8 mouse cellular contexts compared by ENCODE assay signal in the genomic region with DNA sequence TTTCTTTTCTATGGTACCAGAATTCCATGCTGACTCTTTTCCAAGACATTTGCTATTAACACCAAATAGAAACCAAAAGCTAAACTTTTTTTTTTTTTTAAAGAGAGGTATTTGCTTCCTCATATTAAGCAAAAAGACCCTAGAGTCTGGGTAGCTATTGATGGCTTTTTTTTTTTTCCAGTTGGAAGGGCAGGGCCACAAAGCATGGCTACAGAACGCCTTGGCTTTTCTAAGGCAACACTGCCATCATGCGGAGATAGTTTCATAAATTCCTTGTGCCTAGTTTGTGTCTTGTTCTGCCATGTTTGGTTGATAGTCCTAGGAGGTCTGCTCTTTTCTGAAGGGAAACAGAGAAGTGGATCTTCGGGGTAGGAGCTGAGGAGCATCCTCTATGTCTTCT.
A peak's percentile ranks its signal among the peaks of the same experiment; 100 is the strongest.
DNase-seq lines count a peak whose midpoint lies in the region; ATAC-seq and TF ChIP-seq lines count a peak whose summit lies in the region.

No protein-coding gene starts in this region.

- H3K9ac ChIP-seq in heart, postnatal 0 days (replicated peaks; ENCODE audit: low read depth, low read length) = no peak overlapping the region
- H3K9ac ChIP-seq in limb, embryonic 12.5 days (replicated peaks) = no peak overlapping the region
- H3K9ac ChIP-seq in midbrain, postnatal 0 days (replicated peaks; ENCODE audit: low read length, poor library complexity, severe bottlenecking) = no peak overlapping the region

- peak overlapping the region; percentile 43 for H3K4me3 ChIP-seq in heart, postnatal 0 days (ENCODE audit: low read depth, low read length)
- peak overlapping the region; percentile 34 for H3K4me3 ChIP-seq in limb, embryonic 12.5 days (replicated peaks)
- H3K4me3 ChIP-seq in midbrain, postnatal 0 days (ENCODE audit: low read depth, low read length) = peak overlapping the region; percentile 30; the same call in 1 of the 2 replicates

- 40% methylated on average over 3 of the region's 3 CpGs for WGBS in heart, postnatal 0 days
- 69% methylated on average over 3 of the region's 3 CpGs for WGBS in limb, embryonic 12.5 days
- 54% methylated on average over 3 of the region's 3 CpGs for WGBS in midbrain, postnatal 0 days

- peak overlapping the region; percentile 48; the same call in 1 of the 2 replicates for H3K4me2 ChIP-seq in heart, postnatal 0 days (ENCODE audit: low read depth, low read length)
- peak overlapping the region; percentile 42 for H3K4me2 ChIP-seq in limb, embryonic 12.5 days
- H3K4me2 ChIP-seq in midbrain, postnatal 0 days (ENCODE audit: low read depth, low read length, poor library complexity, severe bottlenecking) = no peak overlapping the region

- no peak for TF ChIP-seq EP300 in heart, postnatal 0 days (IDR thresholded peaks at IDR 0.05; ENCODE audit: low read depth)

- no peaks in the 10 kb centered on the region for H3K9me3 ChIP-seq in heart, postnatal 0 days (replicated peaks; ENCODE audit: control insufficient read depth, low read length)
- H3K9me3 ChIP-seq in limb, embryonic 12.5 days = no peaks in the 10 kb centered on the region
- no peaks in the 10 kb centered on the region for H3K9me3 ChIP-seq in midbrain, postnatal 0 days (ENCODE audit: low read length)

- ATAC-seq in heart, postnatal 0 days (ENCODE audit: insufficient read depth, low read depth) = no peak
- ATAC-seq in limb, embryonic 12.5 days (ENCODE audit: insufficient number of reproducible peaks, insufficient read depth, low FRiP score, low TSS enrichment, low read depth) = no peak
- ATAC-seq in midbrain, postnatal 0 days (ENCODE audit: low FRiP score) = no peak

- H3K4me1 ChIP-seq in heart, postnatal 0 days (ENCODE audit: control insufficient read depth, insufficient read depth) = no peaks in the 10 kb centered on the region
- no peaks in the 10 kb centered on the region for H3K4me1 ChIP-seq in limb, embryonic 12.5 days (replicated peaks)
- H3K4me1 ChIP-seq in midbrain, postnatal 0 days (ENCODE audit: insufficient read depth, low read length) = no peaks in the 10 kb centered on the region

- H3K27me3 ChIP-seq in heart, postnatal 0 days (ENCODE audit: control insufficient read depth, insufficient read depth, low read length) = no peaks in the 10 kb centered on the region
- no peaks in the 10 kb centered on the region for H3K27me3 ChIP-seq in limb, embryonic 12.5 days
- no peaks in the 10 kb centered on the region for H3K27me3 ChIP-seq in midbrain, postnatal 0 days (ENCODE audit: insufficient read depth, low read length)

- TF ChIP-seq CTCF in heart, postnatal 0 days (IDR thresholded peaks at IDR 0.05; ENCODE audit: low read depth) = peak; percentile 43
- peak; percentile 59 for TF ChIP-seq CTCF in midbrain, postnatal 0 days (IDR thresholded peaks at IDR 0.05)

- peak overlapping the region; percentile 11; the same call in 1 of the 2 replicates for H3K27ac ChIP-seq in heart, postnatal 0 days (ENCODE audit: low read depth)
- no peak overlapping the region for H3K27ac ChIP-seq in limb, embryonic 12.5 days
- no peak overlapping the region for H3K27ac ChIP-seq in midbrain, postnatal 0 days (ENCODE audit: low read depth, low read length)

- DNase-seq in adrenal gland, adult 8-10 months = peak; percentile 70
- no peak for DNase-seq in adrenal gland, postnatal 10 days
- peak; percentile 40 for DNase-seq in urinary bladder, postnatal 25 days (ENCODE audit: low spot score)
- DNase-seq in urinary bladder, postnatal 14 days (ENCODE audit: low spot score) = no peak
- peak; percentile 41 for DNase-seq in heart, postnatal 0 days (ENCODE audit: low spot score)
- DNase-seq in midbrain, postnatal 0 days (ENCODE audit: low spot score) = peak; percentile 83
- DNase-seq in adipocyte (ENCODE audit: low spot score) = no peak

- H3K36me3 ChIP-seq in heart, postnatal 0 days (replicated peaks; ENCODE audit: control insufficient read depth, insufficient read depth, low read length) = no peaks in the 10 kb centered on the region
- H3K36me3 ChIP-seq in limb, embryonic 12.5 days = no peaks in the 10 kb centered on the region
- no peaks in the 10 kb centered on the region for H3K36me3 ChIP-seq in midbrain, postnatal 0 days (ENCODE audit: insufficient read depth, low read length)

Comparison
In these comparisons a context has a peak if more than half of its experiments do, and no peak if none do; other contexts are left out.
1. DNase-seq: peak in adrenal gland, adult 8-10 months (single experiment), urinary bladder, postnatal 25 days (single experiment), heart, postnatal 0 days (single experiment) and midbrain, postnatal 0 days (single experiment); none in adrenal gland, postnatal 10 days (single experiment), urinary bladder, postnatal 14 days (single experiment) and adipocyte (single experiment).
2. Peak in every context shown above with its lines, with median percentiles within 50 percentile points of each other: H3K4me3 ChIP-seq.